Mouse (Mus musculus) CH12.LX (cell line): ENCODE measurements around the gene Cst9. TPM values are rescaled to one million over a fixed set of nuclear protein-coding genes. Genes with fewer than 3 reads are reported as not detected.

Experiments
- DNase-seq: peaks from one replicate; pipeline ENCODE4 v3.0.0-alpha.2; 2013; ENCODE audit errors: extremely low read depth
- H3K27ac ChIP-seq: 2 replicates; pipeline ENCODE4 v1.5.1; 2012; ENCODE audit warnings: low read depth, mild to moderate bottlenecking, control low read depth, moderate library complexity; ENCODE audit not compliant: insufficient read depth
- H3K27me3 ChIP-seq: replicated peaks from 2 replicates; pipeline ENCODE3; 2012; ENCODE audit warnings: inconsistent platforms
- H3K36me3 ChIP-seq, 2 experiments: replicated peaks in 1 of 2; 2 replicates each; pipeline versions ENCODE3 to v1.6.1; 2012; ENCODE audit warnings: inconsistent platforms in 1 of 2, low read length in 1 of 2, mild to moderate bottlenecking in 1 of 2, mixed read lengths in 1 of 2, moderate library complexity in 1 of 2; ENCODE audit not compliant: control insufficient read depth in 1 of 2, insufficient read depth in 1 of 2
- H3K4me1 ChIP-seq, 2 experiments: 2 replicates each; pipeline ENCODE4 v1.6.1; 2012; ENCODE audit warnings: inconsistent platforms in 1 of 2, moderate library complexity in 1 of 2; ENCODE audit not compliant: insufficient read depth in 2 of 2, control insufficient read depth in 1 of 2
- H3K4me2 ChIP-seq: 2 replicates; pipeline ENCODE4 v1.6.1; 2012; ENCODE audit warnings: low read depth, mild to moderate bottlenecking, control low read depth; ENCODE audit not compliant: poor library complexity, insufficient read depth, severe bottlenecking
- H3K4me3 ChIP-seq, 3 experiments: fragments of 150-350 bp in 1 of 3; sonication (generic) in 1 of 3; replicated peaks in 1 of 3; 2 replicates each; pipeline versions ENCODE3 to v1.5.1; 2011 to 2012; ENCODE audit warnings: low read depth in 2 of 3, low read length in 2 of 3, mild to moderate bottlenecking in 2 of 3, moderate library complexity in 2 of 3, control low read depth in 1 of 3, improper control_type of control experiment in 1 of 3, inconsistent platforms in 1 of 3, mixed read lengths in 1 of 3; ENCODE audit not compliant: poor library complexity in 1 of 3
- H3K79me2 ChIP-seq: replicated peaks from 2 replicates; pipeline ENCODE4 v1.6.1; 2012; ENCODE audit warnings: mild to moderate bottlenecking, moderate library complexity; ENCODE audit not compliant: control insufficient read depth, poor library complexity, insufficient read depth, severe bottlenecking; ENCODE audit errors: extremely low read depth
- H3K9ac ChIP-seq: 2 replicates; pipeline ENCODE4 v1.6.1; 2012; ENCODE audit warnings: low read depth, mild to moderate bottlenecking, control low read depth, moderate library complexity; ENCODE audit not compliant: insufficient read depth
- H3K9me3 ChIP-seq: replicated peaks from 2 replicates; pipeline ENCODE3; 2012; ENCODE audit warnings: low read length, inconsistent platforms, mixed read lengths
- BHLHE40 ChIP-seq: IDR thresholded peaks from 2 replicates; pipeline ENCODE4 v1.6.1; 2011; ENCODE audit warnings: mild to moderate bottlenecking, low read depth, low read length, improper control_type of control experiment
- CTCF ChIP-seq, 2 experiments: IDR thresholded peaks in 1 of 2; conservative IDR thresholded peaks in 1 of 2; 2 replicates each; pipeline ENCODE4 v1.5.1; 2011 to 2012; ENCODE audit warnings: low read depth in 2 of 2, low read length in 2 of 2, improper control_type of control experiment in 1 of 2, inconsistent platforms in 1 of 2, mild to moderate bottlenecking in 1 of 2, moderate library complexity in 1 of 2
- E2F4 ChIP-seq: IDR thresholded peaks from 2 replicates; pipeline ENCODE4 v1.6.1; 2011; ENCODE audit warnings: low read depth, low read length, improper control_type of control experiment; ENCODE audit not compliant: insufficient replicate concordance
- EP300 ChIP-seq: IDR thresholded peaks from 2 replicates; pipeline ENCODE4 v1.6.1; 2011; ENCODE audit warnings: low read length, improper control_type of control experiment
- ETS1 ChIP-seq: conservative IDR thresholded peaks from 2 replicates; pipeline ENCODE4 v1.6.1; 2012; ENCODE audit warnings: low read depth, mild to moderate bottlenecking, inconsistent platforms, low read length, improper control_type of control experiment, moderate library complexity
- GABPA ChIP-seq: IDR thresholded peaks from 2 replicates; pipeline ENCODE4 v1.6.1; 2012; ENCODE audit warnings: low read depth, low read length, improper control_type of control experiment, inconsistent platforms; ENCODE audit not compliant: insufficient replicate concordance
- HCFC1 ChIP-seq: IDR thresholded peaks from 2 replicates; pipeline ENCODE4 v1.6.1; 2012; ENCODE audit warnings: low read depth, mild to moderate bottlenecking, inconsistent platforms, low read length, improper control_type of control experiment
- MAFK ChIP-seq: IDR thresholded peaks from 2 replicates; pipeline ENCODE4 v1.6.1; 2011; ENCODE audit warnings: low read length, improper control_type of control experiment; ENCODE audit not compliant: insufficient replicate concordance
- MAX ChIP-seq: IDR thresholded peaks from 2 replicates; pipeline ENCODE4 v1.6.1; 2011; ENCODE audit warnings: low read length, improper control_type of control experiment
- MAZ ChIP-seq: IDR thresholded peaks from 2 replicates; pipeline ENCODE4 v1.6.1; 2012; ENCODE audit warnings: low read depth, mild to moderate bottlenecking, inconsistent platforms, low read length, improper control_type of control experiment, moderate library complexity
- MEF2A ChIP-seq: IDR thresholded peaks from 2 replicates; pipeline ENCODE4 v1.6.1; 2014; ENCODE audit warnings: low read depth, mild to moderate bottlenecking, inconsistent platforms, low read length, improper control_type of control experiment, borderline replicate concordance
- MYC ChIP-seq: IDR thresholded peaks from 2 replicates; pipeline ENCODE4 v1.6.1; 2011; ENCODE audit warnings: low read depth, mild to moderate bottlenecking, improper control_type of control experiment, low read length
- PAX5 ChIP-seq: IDR thresholded peaks from 2 replicates; pipeline ENCODE4 v1.6.1; 2012; ENCODE audit warnings: low read length, inconsistent platforms, mixed read lengths
- RAD21 ChIP-seq: IDR thresholded peaks from 2 replicates; pipeline ENCODE4 v1.6.1; 2011; ENCODE audit warnings: low read depth, mild to moderate bottlenecking, low read length, improper control_type of control experiment, moderate library complexity
- UBTF ChIP-seq: IDR thresholded peaks from 2 replicates; pipeline ENCODE4 v1.6.1; 2012; ENCODE audit warnings: low read depth, mild to moderate bottlenecking, inconsistent platforms, low read length, improper control_type of control experiment, moderate library complexity
- USF2 ChIP-seq: conservative IDR thresholded peaks from 2 replicates; pipeline ENCODE4 v1.6.1; 2011; ENCODE audit warnings: low read depth, low read length, improper control_type of control experiment
- ZC3H11A ChIP-seq: IDR thresholded peaks from 2 replicates; pipeline ENCODE4 v1.6.1; 2012; ENCODE audit warnings: low read depth, mild to moderate bottlenecking, inconsistent platforms, low read length, improper control_type of control experiment
- ZKSCAN1 ChIP-seq: IDR thresholded peaks from 2 replicates; pipeline ENCODE4 v1.6.1; 2012; ENCODE audit warnings: low read depth, inconsistent platforms, low read length, improper control_type of control experiment, borderline replicate concordance
- dilution Hi-C: fragments of 300-500 bp; cut with MboI; formaldehyde crosslinking; loops from 2 replicates; pipeline ENCODE4 v1.14.3; 2020; ENCODE audit warnings: low sequenced_read_pairs; ENCODE audit not compliant: extremely low pct_unique_long_range_greater_than_20kb, extremely low pct_ligation_motif_present
- in situ Hi-C: fragments of 300-500 bp; cut with MboI; formaldehyde crosslinking; loops from 3 replicates; pipeline ENCODE4 v1.14.3; 2019; ENCODE audit warnings: low sequenced_read_pairs, low pct_ligation_motif_present, low pct_unique_long_range_greater_than_20kb, mixed read lengths
- polyA plus RNA-seq: library from polyadenylated mRNA; unstranded; fragments of >175 nt; gene quantifications from 2 replicates; pipeline ENCODE4 v1.2.1, GENCODE M21; 2012; ENCODE audit warnings: low read depth; ENCODE audit not compliant: insufficient read length
- total RNA-seq, 2 experiments: library from RNA; depleted of rRNA; stranded (reverse); fragments of 300-350 nt in 1 of 2; fragments of >200 nt in 1 of 2; gene quantifications; 2 replicates each; pipeline ENCODE4 v1.2.3; 2012 to 2014

The Cst9 gene
- total and polyA plus RNA-seq, 3 experiments, result not detected

DNA sequence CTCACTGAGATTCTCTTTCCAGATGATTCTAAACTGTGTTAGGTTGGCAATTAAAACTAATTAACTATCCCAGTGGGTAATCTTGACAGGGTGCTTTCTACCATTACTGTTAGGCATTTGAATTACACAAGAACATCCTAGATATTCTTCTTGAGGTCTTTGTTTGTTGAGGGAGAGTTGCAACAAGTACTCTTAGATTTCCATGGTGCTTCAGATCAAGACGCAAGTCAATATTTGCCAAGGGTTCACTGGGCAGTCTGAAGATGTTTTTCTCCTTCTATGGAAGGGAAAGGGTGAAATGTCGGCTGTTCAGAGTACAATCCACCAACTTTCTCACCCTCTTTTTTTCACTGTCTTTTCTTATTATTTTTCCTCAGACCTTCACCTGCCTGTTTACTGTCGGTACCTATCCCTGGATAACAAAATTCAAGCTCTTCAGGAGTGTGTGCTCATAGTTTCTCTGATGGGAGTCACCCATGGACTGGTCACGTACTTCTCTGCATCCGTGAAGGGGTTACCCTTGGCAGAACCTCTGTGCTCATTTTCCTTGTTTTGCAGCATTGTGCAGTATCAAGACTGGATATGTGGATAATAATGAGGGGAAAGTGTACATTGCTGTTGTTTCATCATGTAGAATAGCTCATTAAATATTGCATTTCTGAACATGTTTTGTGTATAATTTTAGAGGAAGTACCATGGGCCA is 3.3 kb downstream of the Cst9 start:
- Histone ChIP-seq H3K9me3 (no peaks in the 10 kb centered on the region), H3K36me3 (no peaks in the 10 kb centered on the region), H3K4me2 (no peak overlapping the region), H3K4me3 (no peak overlapping the region), H3K79me2 (no peaks in the 10 kb centered on the region), H3K4me1 (no peaks in the 10 kb centered on the region), H3K27ac (no peak overlapping the region), H3K27me3 (peaks cover 4% of the 10 kb centered on the region), H3K9ac (no peak overlapping the region)
- no peak for TF ChIP-seq ZKSCAN1
- TF ChIP-seq MYC, result no peak
- dilution Hi-C loops (no loop called here), in situ Hi-C loops (no loop called here)
- DNase-seq, result no peak

DNA sequence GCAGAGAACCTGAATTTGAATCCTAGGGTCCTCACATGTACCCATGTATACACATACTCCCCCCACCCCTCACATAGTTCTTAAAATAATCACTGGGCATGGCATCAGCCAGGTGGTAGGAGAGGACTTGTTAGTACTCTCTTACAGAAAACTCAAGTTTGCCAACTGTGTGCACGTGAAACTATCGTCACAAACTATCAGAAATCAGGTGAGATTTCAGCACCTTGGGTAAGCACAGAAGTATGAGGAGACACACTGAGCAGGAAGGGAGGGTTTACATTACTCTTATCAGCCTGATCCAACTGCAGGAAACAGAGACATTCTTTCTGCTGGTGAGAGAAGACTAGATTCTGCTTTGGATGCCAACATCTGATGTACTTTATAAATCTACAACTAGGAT is 4.3 kb downstream of the Cst9 start:
- no peak overlapping the region for H3K4me3 ChIP-seq
- no peak overlapping the region for H3K4me2 ChIP-seq
- no peak overlapping the region for H3K9ac ChIP-seq
- TF ChIP-seq GABPA (no peak), HCFC1 (no peak), ETS1 (no peak), MAZ (no peak), PAX5 (no peak), CTCF (conservative IDR thresholded peaks at IDR 0.05 in 1 of 2, IDR thresholded peaks at IDR 0.05 in 1 of 2; ENCODE audit: low read depth in 2 of 2, low read length in 2 of 2) (no peak), RAD21 (no peak), BHLHE40 (no peak), USF2 (no peak), EP300 (no peak), UBTF (no peak), MEF2A (no peak), E2F4 (no peak), MAFK (no peak), MAX (no peak), ZC3H11A (no peak)
- DNase-seq, result no peak
- H3K4me1 ChIP-seq, result no peaks in the 10 kb centered on the region
- H3K27ac ChIP-seq, result no peak overlapping the region
- dilution Hi-C loops, result no loop called here
- H3K27me3 ChIP-seq, result peaks cover 4% of the 10 kb centered on the region
- H3K36me3 ChIP-seq, result no peaks in the 10 kb centered on the region
- in situ Hi-C loops, result no loop called here
- H3K79me2 ChIP-seq, result no peaks in the 10 kb centered on the region
- no peaks in the 10 kb centered on the region for H3K9me3 ChIP-seq
